Mouse (Mus musculus) left cerebral cortex, adult 8-10 months (tissue): ENCODE results near the gene Slc13a2. TPM values are rescaled to one million over a fixed set of nuclear protein-coding genes. Genes with fewer than 3 reads are reported as not detected.

Experiments used
- DNase-seq, 2 experiments: peaks; one replicate each; pipeline ENCODE4 v3.0.0; 2022; ENCODE audit warnings: low spot score in 2 of 2
- total RNA-seq, 4 experiments: library from RNA; stranded (reverse); gene quantifications; 2 replicates each; pipeline ENCODE4 v1.2.4; 2022

The Slc13a2 gene
- total RNA-seq, 4 experiments from 2014 or later: not detected

- DNase-seq: no peak
These were observed 29.3 kb downstream of the Slc13a2 start for GRCm38 (mm10) chr11:78392728-78393127.

GRCm38 (mm10) chr11:78386508-78387043 lies 35.4 kb downstream of the Slc13a2 start, which contains the start of gene Foxn1:
Foxn1 (minus strand) TSS chr11:78386558.
- DNase-seq: no peak

GRCm38 (mm10) chr11:78385776-78386175 lies 36.2 kb downstream of the Slc13a2 start:
- no peak for DNase-seq

GRCm38 (mm10) chr11:78382701-78383100 lies 39.3 kb downstream of the Slc13a2 start:
- DNase-seq: no peak

GRCm38 (mm10) chr11:78382286-78382685 lies 39.7 kb downstream of the Slc13a2 start:
- no peak for DNase-seq

- DNase-seq: no peak
These were observed 41.0 kb downstream of the Slc13a2 start for GRCm38 (mm10) chr11:78380996-78381395.

GRCm38 (mm10) chr11:78380351-78380750 lies 41.7 kb downstream of the Slc13a2 start:
- no peak for DNase-seq

- DNase-seq: no peak
These were observed 44.4 kb downstream of the Slc13a2 start for GRCm38 (mm10) chr11:78377549-78378159.

- no peak for DNase-seq
These were observed 47.9 kb downstream of the Slc13a2 start for GRCm38 (mm10) chr11:78374147-78374546.

GRCm38 (mm10) chr11:78372610-78373009 lies 49.4 kb downstream of the Slc13a2 start:
- no peak for DNase-seq

- no peak for DNase-seq
These were observed 49.9 kb downstream of the Slc13a2 start for GRCm38 (mm10) chr11:78372166-78372565.

GRCm38 (mm10) chr11:78371711-78372110 lies 50.3 kb downstream of the Slc13a2 start:
- DNase-seq: no peak

- no peak for DNase-seq
These were observed 51.6 kb downstream of the Slc13a2 start for GRCm38 (mm10) chr11:78370389-78370788.

- no peak for DNase-seq
These were observed 54.4 kb downstream of the Slc13a2 start for GRCm38 (mm10) chr11:78367456-78368225.

GRCm38 (mm10) chr11:78364103-78364502 lies 57.9 kb downstream of the Slc13a2 start:
- no peak for DNase-seq

- no peak for DNase-seq
These were observed 58.6 kb downstream of the Slc13a2 start for GRCm38 (mm10) chr11:78363309-78364007.

- DNase-seq: no peak
These were observed 61.3 kb downstream of the Slc13a2 start for GRCm38 (mm10) chr11:78360789-78361131.

GRCm38 (mm10) chr11:78360125-78360788 lies 61.8 kb downstream of the Slc13a2 start:
- DNase-seq: peak in 1 of 2 experiments; percentile 44

GRCm38 (mm10) chr11:78358330-78359007 lies 63.5 kb downstream of the Slc13a2 start:
- DNase-seq: no peak

GRCm38 (mm10) chr11:78355471-78356238 lies 66.4 kb downstream of the Slc13a2 start:
- DNase-seq: no peak
